Mouse (Mus musculus) limb, embryonic 14.5 days (tissue): ENCODE data around the gene Tmem203. TPM values are rescaled to one million over a fixed set of nuclear protein-coding genes. Genes with fewer than 3 reads are reported as not detected.

Source experiments
- ATAC-seq: fragments of 200-750 bp; cut with Nextera tagmentation; 2 replicates; pipeline ENCODE4 v1.8.0; 2017; ENCODE audit warnings: low read depth, moderate number of reproducible peaks, moderate TSS enrichment; ENCODE audit not compliant: low FRiP score
- DNase-seq: peaks from one replicate; pipeline ENCODE4 v3.0.0-alpha.2; 2015; ENCODE audit warnings: low spot score
- H3K27ac ChIP-seq: fragments of 300-500 bp; sonication (generic); replicated peaks from 2 replicates; pipeline ENCODE4 v1.5.1; 2014; ENCODE audit warnings: low read depth, mild to moderate bottlenecking, low read length, moderate library complexity, mixed read lengths
- H3K27me3 ChIP-seq: fragments of 300-500 bp; sonication (generic); 2 replicates; pipeline ENCODE4 v1.6.1; 2014; ENCODE audit warnings: low read length, mixed read lengths; ENCODE audit not compliant: control insufficient read depth, insufficient read depth
- H3K36me3 ChIP-seq: fragments of 300-500 bp; sonication (generic); 2 replicates; pipeline ENCODE4 v1.6.1; 2014; ENCODE audit warnings: mild to moderate bottlenecking, low read length, moderate library complexity, mixed read lengths; ENCODE audit not compliant: control insufficient read depth, insufficient read depth
- H3K4me1 ChIP-seq: fragments of 300-500 bp; sonication (generic); 2 replicates; pipeline ENCODE4 v1.6.1; 2014; ENCODE audit warnings: antibody characterized with exemption, low read length, mixed read lengths; ENCODE audit not compliant: control insufficient read depth, insufficient read depth
- H3K4me2 ChIP-seq: fragments of 300-500 bp; sonication (generic); replicated peaks from 2 replicates; pipeline ENCODE4 v1.6.1; 2014; ENCODE audit warnings: low read depth, mild to moderate bottlenecking, low read length, moderate library complexity; ENCODE audit not compliant: severe bottlenecking
- H3K4me3 ChIP-seq: fragments of 300-500 bp; sonication (generic); replicated peaks from 2 replicates; pipeline ENCODE4 v1.5.1; 2014; ENCODE audit warnings: low read length
- H3K9ac ChIP-seq: fragments of 300-500 bp; sonication (generic); 2 replicates; pipeline ENCODE4 v1.6.1; 2014; ENCODE audit warnings: mild to moderate bottlenecking, low read depth, low read length, moderate library complexity; ENCODE audit not compliant: severe bottlenecking
- H3K9me3 ChIP-seq: fragments of 300-500 bp; sonication (generic); 2 replicates; pipeline ENCODE4 v1.6.1; 2016; ENCODE audit warnings: low read length; ENCODE audit not compliant: control insufficient read depth
- POLR2A ChIP-seq: fragments of 200-500 bp; IDR thresholded peaks from 2 replicates; pipeline ENCODE4 v1.8.0; 2012; ENCODE audit warnings: inconsistent platforms, mild to moderate bottlenecking, moderate library complexity, borderline replicate concordance; ENCODE audit not compliant: insufficient read depth, insufficient read length; ENCODE audit errors: extremely low read depth
- WGBS: fragments of 180-500 bp; shearing (Covaris S2); extraction: QIAGEN DNeasy Blood & Tissue Kit; methylation state at CpG from one replicate; pipeline ENCODE4 v1.1.7; 2014; 5-methylcytosine and 5-hydroxymethylcytosine counted together
- polyA plus RNA-seq, 2 experiments: library from polyadenylated mRNA; depleted of rRNA in 1 of 2; stranded (reverse) in 1 of 2; unstranded in 1 of 2; fragments of >200 nt; fragmentation: Nextera tagmentation in 1 of 2; extraction: Ambion mirVana in 1 of 2; gene quantifications; 2 replicates each; pipeline versions ENCODE4 v1.2.1 to v1.2.3; 2012 to 2014

The Tmem203 gene
- polyA plus RNA-seq, 2 experiments = 16.3 to 29.7 TPM

- DNase-seq = no peak
- no peak for TF ChIP-seq POLR2A
- Histone ChIP-seq H3K9ac (no peak overlapping the region), H3K27ac (no peak overlapping the region), H3K9me3 (no peaks in the 10 kb centered on the region), H3K27me3 (peaks cover 10% of the 10 kb centered on the region; the same call in 1 of the 2 replicates), H3K4me3 (no peak overlapping the region), H3K36me3 (no peaks in the 10 kb centered on the region), H3K4me2 (no peak overlapping the region), H3K4me1 (peaks cover 19% of the 10 kb centered on the region)
- 64% methylated on average over 2 of the region's 2 CpGs for WGBS
- ATAC-seq = no peak
Observed at GRCm38 (mm10) chr2:25258887-25259286, 3.6 kb downstream of the Tmem203 start.

GRCm38 (mm10) chr2:25261870-25262269 lies 6.6 kb downstream of the Tmem203 start:
- DNase-seq = no peak
- H3K27ac ChIP-seq = no peak overlapping the region

GRCm38 (mm10) chr2:25262291-25262767 lies 7.1 kb downstream of the Tmem203 start, which contains the start of gene Tprn:
Gene Tprn, plus strand, starts transcription at chr2:25262618.
- peak; percentile 100 for ATAC-seq
- Histone ChIP-seq H3K4me1 (peaks cover 11% of the 10 kb centered on the region), H3K9me3 (no peaks in the 10 kb centered on the region), H3K9ac (peak within 1 kb of the TSS; percentile 53), H3K36me3 (no peaks in the 10 kb centered on the region), H3K27me3 (peaks cover 13% of the 10 kb centered on the region; the same call in 1 of the 2 replicates), H3K4me3 (peak within 1 kb of the TSS; percentile 77), H3K27ac (no peak within 1 kb of the TSS), H3K4me2 (peak within 1 kb of the TSS; percentile 99)
- no peak for TF ChIP-seq POLR2A
- 1% methylated on average over 28 of the region's 39 CpGs for WGBS
- peak; percentile 98 for DNase-seq

More at GRCm38 (mm10) chr2:25261870-25262269, 6.6 kb downstream of the Tmem203 start:
- TF ChIP-seq POLR2A = no peak
- ATAC-seq = peak; percentile 7
- Histone ChIP-seq H3K4me1 (peaks cover 11% of the 10 kb centered on the region), H3K27me3 (peaks cover 13% of the 10 kb centered on the region; the same call in 1 of the 2 replicates), H3K36me3 (no peaks in the 10 kb centered on the region), H3K4me3 (peak overlapping the region; percentile 77), H3K4me2 (peak overlapping the region; percentile 99), H3K9ac (0 out of 2 replicates have a peak overlapping the region, but pooled peaks have one; percentile 18), H3K9me3 (no peaks in the 10 kb centered on the region)
- WGBS = 49% methylated on average over 11 of the region's 12 CpGs

GRCm38 (mm10) chr2:25262795-25263622 lies 7.8 kb downstream of the Tmem203 start:
- no peak overlapping the region for H3K27ac ChIP-seq
- under 1% methylated on average over 63 of the region's 82 CpGs for WGBS
- H3K9me3 ChIP-seq = no peaks in the 10 kb centered on the region
- no peaks in the 10 kb centered on the region for H3K36me3 ChIP-seq
- peak overlapping the region; percentile 53 for H3K9ac ChIP-seq
- peak overlapping the region; percentile 99 for H3K4me2 ChIP-seq
- H3K27me3 ChIP-seq = peaks cover 13% of the 10 kb centered on the region; the same call in 1 of the 2 replicates
- peak overlapping the region; percentile 77 for H3K4me3 ChIP-seq
- TF ChIP-seq POLR2A = no peak
- no peak for DNase-seq
- peaks cover 11% of the 10 kb centered on the region for H3K4me1 ChIP-seq
- ATAC-seq = peak; percentile 18; the same call in 1 of the 2 replicates

GRCm38 (mm10) chr2:25263623-25264285 lies 8.5 kb downstream of the Tmem203 start:
- Histone ChIP-seq H3K27ac (no peak overlapping the region), H3K9me3 (no peaks in the 10 kb centered on the region), H3K36me3 (peaks cover 3% of the 10 kb centered on the region; the same call in 1 of the 2 replicates), H3K4me3 (peak overlapping the region; percentile 77), H3K4me2 (peak overlapping the region; percentile 99), H3K9ac (peak overlapping the region; percentile 53), H3K4me1 (peaks cover 11% of the 10 kb centered on the region), H3K27me3 (peaks cover 13% of the 10 kb centered on the region; the same call in 1 of the 2 replicates)
- no peak for ATAC-seq
- 17% methylated on average over 12 of the region's 12 CpGs for WGBS
- DNase-seq = no peak
- TF ChIP-seq POLR2A = no peak
